25 mouse cellular contexts compared by ENCODE assay signal in genomic region chr8:123134149-123134713, GRCm38 (mm10). TPM values are rescaled to one million over a fixed set of nuclear protein-coding genes. Genes with fewer than 3 reads are reported as not detected.
DNase-seq lines count a peak whose midpoint lies in the region; ATAC-seq lines count a peak whose summit lies in the region.
"Had no signal": no experiment of that assay in that cellular context is flagged by ENCODE, and none has a peak within 500 bp of the region (broad histone marks: within the 10 kb centered on the region; RNA-seq: fewer than 3 reads in every experiment).

No protein-coding gene starts in this region.

- no peak for DNase-seq in forebrain, embryonic 10.5 days (ENCODE audit: extremely low spot score, low spot score)
- DNase-seq in ovary, postnatal 36 days (ENCODE audit: low spot score), result peak; percentile 1
- DNase-seq in ovary, postnatal 14 days (ENCODE audit: low spot score), result no peak
- peak; percentile 59 for DNase-seq in retina, postnatal 1 day
- DNase-seq: adrenal gland, postnatal 36 days; cerebellum, adult 9-10 months; heart, postnatal 4 days; kidney, adult 18-20 months; kidney, postnatal 4 days; liver; lung, postnatal 36 days; right cerebral cortex, postnatal 14 days; thymus, postnatal 14 days had no signal

- no peak for ATAC-seq in forebrain, embryonic 16.5 days
- ATAC-seq in hindbrain, embryonic 16.5 days, result no peak
- ATAC-seq in hindbrain, embryonic 12.5 days (ENCODE audit: low FRiP score), result no peak
- ATAC-seq: inflammation-experienced regulatory T-cells, adult 6 months; Patski had no signal

- H3K4me2 ChIP-seq in forebrain, embryonic 16.5 days (ENCODE audit: low read length), result no peak overlapping the region
- H3K4me2 ChIP-seq in hindbrain, embryonic 16.5 days (ENCODE audit: low read length), result no peak overlapping the region
- no peak overlapping the region for H3K4me2 ChIP-seq in hindbrain, embryonic 12.5 days (replicated peaks)
- H3K4me2 ChIP-seq: embryonic facial prominence, embryonic 13.5 days; heart, embryonic 15.5 days; liver, embryonic 15.5 days; lung, embryonic 15.5 days had no signal

- no peaks in the 10 kb centered on the region for H3K36me3 ChIP-seq in forebrain, embryonic 10.5 days (replicated peaks)
- no peaks in the 10 kb centered on the region for H3K36me3 ChIP-seq in forebrain, embryonic 16.5 days (ENCODE audit: control insufficient read depth, insufficient read depth)
- H3K36me3 ChIP-seq in hindbrain, embryonic 16.5 days (ENCODE audit: control insufficient read depth, insufficient read depth, low read length), result no peaks in the 10 kb centered on the region
- no peaks in the 10 kb centered on the region for H3K36me3 ChIP-seq in hindbrain, embryonic 12.5 days
- H3K36me3 ChIP-seq: embryonic facial prominence, embryonic 13.5 days; heart, embryonic 15.5 days; limb, embryonic 10.5 days; liver, embryonic 15.5 days; lung, embryonic 15.5 days had no signal

- no peak overlapping the region for H3K4me3 ChIP-seq in forebrain, embryonic 10.5 days
- no peak overlapping the region for H3K4me3 ChIP-seq in forebrain, embryonic 16.5 days (replicated peaks; ENCODE audit: low read length)
- no peak overlapping the region for H3K4me3 ChIP-seq in hindbrain, embryonic 16.5 days (ENCODE audit: low read length)
- no peak overlapping the region for H3K4me3 ChIP-seq in hindbrain, embryonic 12.5 days
- H3K4me3 ChIP-seq: embryonic facial prominence, embryonic 13.5 days; erythroblast, embryonic 14.5 days; heart, embryonic 15.5 days; limb, embryonic 10.5 days; liver, embryonic 15.5 days; lung, embryonic 15.5 days; megakaryocyte, embryonic 14.5 days had no signal

- no peaks in the 10 kb centered on the region for H3K27me3 ChIP-seq in forebrain, embryonic 10.5 days (ENCODE audit: poor library complexity, severe bottlenecking)
- no peaks in the 10 kb centered on the region for H3K27me3 ChIP-seq in forebrain, embryonic 16.5 days (replicated peaks; ENCODE audit: control insufficient read depth, insufficient read depth, low read length)
- no peaks in the 10 kb centered on the region for H3K27me3 ChIP-seq in hindbrain, embryonic 16.5 days (replicated peaks; ENCODE audit: control insufficient read depth, insufficient read depth, low read length)
- H3K27me3 ChIP-seq in hindbrain, embryonic 12.5 days, result peaks cover 3% of the 10 kb centered on the region; the same call in 1 of the 2 replicates
- H3K27me3 ChIP-seq: embryonic facial prominence, embryonic 13.5 days; heart, embryonic 15.5 days; lung, embryonic 15.5 days had no signal

- peaks cover 4% of the 10 kb centered on the region; the same call in 1 of the 2 replicates for H3K9me3 ChIP-seq in forebrain, embryonic 10.5 days
- H3K9me3 ChIP-seq in forebrain, embryonic 16.5 days (ENCODE audit: control insufficient read depth, low read length), result no peaks in the 10 kb centered on the region; the same call in 1 of the 2 replicates
- H3K9me3 ChIP-seq in hindbrain, embryonic 16.5 days (ENCODE audit: control insufficient read depth, low read length), result no peaks in the 10 kb centered on the region
- H3K9me3 ChIP-seq in hindbrain, embryonic 12.5 days (replicated peaks), result no peaks in the 10 kb centered on the region
- H3K9me3 ChIP-seq: heart, embryonic 15.5 days; limb, embryonic 10.5 days; lung, embryonic 15.5 days had no signal

- 91% methylated on average over 11 of the region's 11 CpGs for WGBS in forebrain, embryonic 10.5 days
- 87% methylated on average over 11 of the region's 11 CpGs for WGBS in forebrain, embryonic 16.5 days
- WGBS in hindbrain, embryonic 16.5 days, result 80% methylated on average over 11 of the region's 11 CpGs
- WGBS in hindbrain, embryonic 12.5 days, result 87% methylated on average over 11 of the region's 11 CpGs

- H3K9ac ChIP-seq in forebrain, embryonic 16.5 days (replicated peaks; ENCODE audit: low read depth, low read length), result no peak overlapping the region
- no peak overlapping the region for H3K9ac ChIP-seq in hindbrain, embryonic 16.5 days (ENCODE audit: low read depth, low read length)
- H3K9ac ChIP-seq in hindbrain, embryonic 12.5 days, result no peak overlapping the region
- H3K9ac ChIP-seq: embryonic facial prominence, embryonic 13.5 days; heart, embryonic 15.5 days; liver, embryonic 15.5 days; lung, embryonic 15.5 days had no signal

- peak overlapping the region; percentile 72 for H3K27ac ChIP-seq in forebrain, embryonic 10.5 days
- H3K27ac ChIP-seq in forebrain, embryonic 16.5 days (ENCODE audit: low read length), result no peak overlapping the region
- H3K27ac ChIP-seq in hindbrain, embryonic 16.5 days (ENCODE audit: low read depth, low read length), result peak overlapping the region; percentile 20; the same call in 1 of the 2 replicates
- no peak overlapping the region for H3K27ac ChIP-seq in hindbrain, embryonic 12.5 days
- H3K27ac ChIP-seq: embryonic facial prominence, embryonic 13.5 days; heart, embryonic 15.5 days; limb, embryonic 10.5 days; liver, embryonic 15.5 days; lung, embryonic 15.5 days had no signal

- H3K4me1 ChIP-seq in forebrain, embryonic 10.5 days, result peaks cover 41% of the 10 kb centered on the region
- peaks cover 26% of the 10 kb centered on the region for H3K4me1 ChIP-seq in forebrain, embryonic 16.5 days (replicated peaks; ENCODE audit: control insufficient read depth, insufficient read depth, low read length)
- H3K4me1 ChIP-seq in hindbrain, embryonic 16.5 days (ENCODE audit: control insufficient read depth, insufficient read depth, low read depth, low read length), result peaks cover 12% of the 10 kb centered on the region
- peaks cover 25% of the 10 kb centered on the region for H3K4me1 ChIP-seq in hindbrain, embryonic 12.5 days
- H3K4me1 ChIP-seq: liver, embryonic 15.5 days had no signal

RNA-seq across cellular contexts. Expression of gene Cpne7, which starts 17.1 kb away (rescaled TPM):
- polyA plus RNA-seq in forebrain, embryonic 10.5 days (2016; fragmentation: Nextera tagmentation; extraction: Ambion mirVana), result 0.94 and 1.3 TPM in 2 replicates
- 2.8 and 7.3 TPM in 2 replicates for polyA plus RNA-seq in forebrain, embryonic 16.5 days (2015; fragmentation: Nextera tagmentation; extraction: Ambion mirVana)
- polyA plus RNA-seq in hindbrain, embryonic 16.5 days (2015; fragmentation: Nextera tagmentation; extraction: Ambion mirVana), result 5.9 and 8.6 TPM in 2 replicates
- 0.15 and 0.35 TPM in 2 replicates for polyA plus RNA-seq in hindbrain, embryonic 12.5 days (2016; fragmentation: Nextera tagmentation; extraction: Ambion mirVana)

RNA-seq across cellular contexts. Expression of gene Sult5a1, which starts 23.9 kb away (rescaled TPM):
- 2.2 and 2.7 TPM in 2 replicates for polyA plus RNA-seq in forebrain, embryonic 10.5 days (2016; fragmentation: Nextera tagmentation; extraction: Ambion mirVana)
- polyA plus RNA-seq in forebrain, embryonic 16.5 days (2015; fragmentation: Nextera tagmentation; extraction: Ambion mirVana), result 0.33 and 0.82 TPM in 2 replicates
- polyA plus RNA-seq in hindbrain, embryonic 16.5 days (2015; fragmentation: Nextera tagmentation; extraction: Ambion mirVana), result 1.8 and 2.5 TPM in 2 replicates
- polyA plus RNA-seq in hindbrain, embryonic 12.5 days (2016; fragmentation: Nextera tagmentation; extraction: Ambion mirVana), result 8.1 and 9.7 TPM in 2 replicates

RNA-seq across cellular contexts. Expression of gene Rpl13, which starts 32.1 kb away (rescaled TPM):
- 1,382 and 1,410 TPM in 2 replicates for polyA plus RNA-seq in forebrain, embryonic 10.5 days (2016; fragmentation: Nextera tagmentation; extraction: Ambion mirVana)
- 777 and 810 TPM in 2 replicates for polyA plus RNA-seq in forebrain, embryonic 16.5 days (2015; fragmentation: Nextera tagmentation; extraction: Ambion mirVana)
- polyA plus RNA-seq in hindbrain, embryonic 16.5 days (2015; fragmentation: Nextera tagmentation; extraction: Ambion mirVana), result 588 and 678 TPM in 2 replicates
- 1,018 and 1,026 TPM in 2 replicates for polyA plus RNA-seq in hindbrain, embryonic 12.5 days (2016; fragmentation: Nextera tagmentation; extraction: Ambion mirVana)

RNA-seq across cellular contexts. Expression of gene Dpep1, which starts 51.8 kb away (rescaled TPM):
- 10.1 and 11.4 TPM in 2 replicates for polyA plus RNA-seq in forebrain, embryonic 10.5 days (2016; fragmentation: Nextera tagmentation; extraction: Ambion mirVana)
- polyA plus RNA-seq in forebrain, embryonic 16.5 days (2015; fragmentation: Nextera tagmentation; extraction: Ambion mirVana), result 0.14 and 0.18 TPM in 2 replicates
- polyA plus RNA-seq in hindbrain, embryonic 16.5 days (2015; fragmentation: Nextera tagmentation; extraction: Ambion mirVana), result 0.68 and 0.72 TPM in 2 replicates
- 0.35 and 0.36 TPM in 2 replicates for polyA plus RNA-seq in hindbrain, embryonic 12.5 days (2016; fragmentation: Nextera tagmentation; extraction: Ambion mirVana)
- polyA plus RNA-seq: erythroblast, embryonic 14.5 days; inflammation-experienced regulatory T-cells, adult 6 months; Patski had no signal

Comparison
In these comparisons a context has a peak if more than half of its experiments do, and no peak if none do; other contexts are left out.
1. DNase-seq: peak in ovary, postnatal 36 days (single experiment) and retina, postnatal 1 day (single experiment); none in forebrain, embryonic 10.5 days (single experiment) and ovary, postnatal 14 days (single experiment).
2. H3K27ac ChIP-seq: peak in forebrain, embryonic 10.5 days (single experiment) and hindbrain, embryonic 16.5 days (single experiment); none in forebrain, embryonic 16.5 days (single experiment) and hindbrain, embryonic 12.5 days (single experiment).